Mouse (Mus musculus): ENCODE results near the gene Mucl3. TPM values are rescaled to one million over a fixed set of nuclear protein-coding genes. Genes with fewer than 3 reads are reported as not detected.
A peak's percentile ranks its signal among the peaks of the same experiment; 100 is the strongest.

The Mucl3 gene
- polyA plus RNA-seq (2014; fragmentation: Nextera tagmentation; extraction: Ambion mirVana), result 0.08 TPM in 2 replicates

GRCm38 (mm10) chr17:35643609-35644236 is at the start of gene Mucl3:
Mucl3 (minus strand) TSS chr17:35643695.
- DNase-seq (ENCODE audit: low spot score), result no peak
- 80% methylated on average over 12 of the region's 13 CpGs for WGBS
- ATAC-seq (ENCODE audit: low read depth), result no peak

GRCm38 (mm10) chr17:35692368-35692767 is 48.9 kb upstream of the Mucl3 start:
- Histone ChIP-seq H3K27me3 (replicated peaks; ENCODE audit: control insufficient read depth, insufficient read depth, low read length) (no peaks in the 10 kb centered on the region), H3K4me1 (ENCODE audit: control insufficient read depth, insufficient read depth, low read length) (peaks cover 8% of the 10 kb centered on the region), H3K4me2 (ENCODE audit: low read depth, low read length) (no peak overlapping the region), H3K9ac (ENCODE audit: low read depth, low read length) (no peak overlapping the region), H3K27ac (replicated peaks; ENCODE audit: low read depth, low read length) (no peak overlapping the region), H3K9me3 (ENCODE audit: control insufficient read depth, low read length) (peaks cover 5% of the 10 kb centered on the region; the same call in 1 of the 2 replicates), H3K4me3 (ENCODE audit: low read depth, low read length) (no peak overlapping the region), H3K36me3 (ENCODE audit: control insufficient read depth, insufficient read depth, low read length) (peaks cover 82% of the 10 kb centered on the region)
- ATAC-seq (ENCODE audit: low read depth) (no peak), DNase-seq (ENCODE audit: low spot score) (no peak)
- 72% methylated on average over 4 of the region's 4 CpGs for WGBS

More at GRCm38 (mm10) chr17:35643609-35644236, at the start of gene Mucl3:
- H3K4me3 ChIP-seq (ENCODE audit: low read depth, low read length), result no peak within 1 kb of the TSS
- H3K36me3 ChIP-seq (ENCODE audit: control insufficient read depth, insufficient read depth, low read length), result no peaks in the 10 kb centered on the region
- no peaks in the 10 kb centered on the region for H3K9me3 ChIP-seq (ENCODE audit: control insufficient read depth, low read length)
- H3K27ac ChIP-seq (replicated peaks; ENCODE audit: low read depth, low read length), result no peak within 1 kb of the TSS
- no peaks in the 10 kb centered on the region for H3K27me3 ChIP-seq (replicated peaks; ENCODE audit: control insufficient read depth, insufficient read depth, low read length)
- 0 out of 2 replicates have a peak, but pooled peaks cover 7% of the 10 kb centered on the region for H3K4me1 ChIP-seq (ENCODE audit: control insufficient read depth, insufficient read depth, low read length)
- H3K9ac ChIP-seq (ENCODE audit: low read depth, low read length), result no peak within 1 kb of the TSS
- no peak within 1 kb of the TSS for H3K4me2 ChIP-seq (ENCODE audit: low read depth, low read length)

GRCm38 (mm10) chr17:35691811-35692210 is 48.3 kb upstream of the Mucl3 start:
- peaks cover 5% of the 10 kb centered on the region; the same call in 1 of the 2 replicates for H3K9me3 ChIP-seq (ENCODE audit: control insufficient read depth, low read length)
- no peak overlapping the region for H3K4me3 ChIP-seq (ENCODE audit: low read depth, low read length)
- WGBS, result 86% methylated on average over 4 of the region's 4 CpGs
- H3K9ac ChIP-seq (ENCODE audit: low read depth, low read length), result no peak overlapping the region
- H3K36me3 ChIP-seq (ENCODE audit: control insufficient read depth, insufficient read depth, low read length), result peaks cover 88% of the 10 kb centered on the region
- H3K4me2 ChIP-seq (ENCODE audit: low read depth, low read length), result no peak overlapping the region
- no peak overlapping the region for H3K27ac ChIP-seq (replicated peaks; ENCODE audit: low read depth, low read length)
- ATAC-seq (ENCODE audit: low read depth), result no peak
- H3K4me1 ChIP-seq (ENCODE audit: control insufficient read depth, insufficient read depth, low read length), result peaks cover 2% of the 10 kb centered on the region
- no peaks in the 10 kb centered on the region for H3K27me3 ChIP-seq (replicated peaks; ENCODE audit: control insufficient read depth, insufficient read depth, low read length)
- no peak for DNase-seq (ENCODE audit: low spot score)

GRCm38 (mm10) chr17:35689936-35690645 is 46.6 kb upstream of the Mucl3 start:
- Histone ChIP-seq H3K9ac (ENCODE audit: low read depth, low read length) (no peak overlapping the region), H3K27ac (replicated peaks; ENCODE audit: low read depth, low read length) (no peak overlapping the region), H3K27me3 (replicated peaks; ENCODE audit: control insufficient read depth, insufficient read depth, low read length) (no peaks in the 10 kb centered on the region), H3K4me1 (ENCODE audit: control insufficient read depth, insufficient read depth, low read length) (no peaks in the 10 kb centered on the region), H3K4me2 (ENCODE audit: low read depth, low read length) (no peak overlapping the region), H3K4me3 (ENCODE audit: low read depth, low read length) (no peak overlapping the region), H3K36me3 (ENCODE audit: control insufficient read depth, insufficient read depth, low read length) (peaks cover 95% of the 10 kb centered on the region), H3K9me3 (ENCODE audit: control insufficient read depth, low read length) (no peaks in the 10 kb centered on the region; the same call in 1 of the 2 replicates)
- ATAC-seq (ENCODE audit: low read depth) (no peak), DNase-seq (ENCODE audit: low spot score) (no peak)
- WGBS, result 92% methylated on average over 18 of the region's 18 CpGs

- no peaks in the 10 kb centered on the region for H3K4me1 ChIP-seq (ENCODE audit: control insufficient read depth, insufficient read depth, low read length)
- 91% methylated on average over 25 of the region's 25 CpGs for WGBS
- ATAC-seq (ENCODE audit: low read depth) (no peak), DNase-seq (ENCODE audit: low spot score) (no peak)
- H3K27ac ChIP-seq (replicated peaks; ENCODE audit: low read depth, low read length), result no peak overlapping the region
- peaks cover 100% of the 10 kb centered on the region for H3K36me3 ChIP-seq (ENCODE audit: control insufficient read depth, insufficient read depth, low read length)
- no peak overlapping the region for H3K4me3 ChIP-seq (ENCODE audit: low read depth, low read length)
- no peak overlapping the region for H3K9ac ChIP-seq (ENCODE audit: low read depth, low read length)
- no peaks in the 10 kb centered on the region for H3K27me3 ChIP-seq (replicated peaks; ENCODE audit: control insufficient read depth, insufficient read depth, low read length)
- no peak overlapping the region for H3K4me2 ChIP-seq (ENCODE audit: low read depth, low read length)
- H3K9me3 ChIP-seq (ENCODE audit: control insufficient read depth, low read length), result no peaks in the 10 kb centered on the region
Observed at GRCm38 (mm10) chr17:35688347-35689175, 45.1 kb upstream of the Mucl3 start.

- DNase-seq (ENCODE audit: low spot score), result no peak
- H3K4me3 ChIP-seq (ENCODE audit: low read depth, low read length), result no peak overlapping the region
- H3K27me3 ChIP-seq (replicated peaks; ENCODE audit: control insufficient read depth, insufficient read depth, low read length), result no peaks in the 10 kb centered on the region
- no peak overlapping the region for H3K27ac ChIP-seq (replicated peaks; ENCODE audit: low read depth, low read length)
- H3K4me2 ChIP-seq (ENCODE audit: low read depth, low read length), result no peak overlapping the region
- no peaks in the 10 kb centered on the region for H3K9me3 ChIP-seq (ENCODE audit: control insufficient read depth, low read length)
- no peak for ATAC-seq (ENCODE audit: low read depth)
- H3K4me1 ChIP-seq (ENCODE audit: control insufficient read depth, insufficient read depth, low read length), result no peaks in the 10 kb centered on the region
- WGBS, result 76% methylated on average over 9 of the region's 9 CpGs
- H3K9ac ChIP-seq (ENCODE audit: low read depth, low read length), result no peak overlapping the region
- peaks cover 95% of the 10 kb centered on the region for H3K36me3 ChIP-seq (ENCODE audit: control insufficient read depth, insufficient read depth, low read length)
Observed at GRCm38 (mm10) chr17:35685061-35685460, 41.6 kb upstream of the Mucl3 start.

GRCm38 (mm10) chr17:35681986-35682385 is 38.5 kb upstream of the Mucl3 start:
- Histone ChIP-seq H3K27me3 (replicated peaks; ENCODE audit: control insufficient read depth, insufficient read depth, low read length) (no peaks in the 10 kb centered on the region), H3K36me3 (ENCODE audit: control insufficient read depth, insufficient read depth, low read length) (peaks cover 65% of the 10 kb centered on the region), H3K4me3 (ENCODE audit: low read depth, low read length) (no peak overlapping the region), H3K9me3 (ENCODE audit: control insufficient read depth, low read length) (no peaks in the 10 kb centered on the region), H3K4me2 (ENCODE audit: low read depth, low read length) (no peak overlapping the region), H3K27ac (replicated peaks; ENCODE audit: low read depth, low read length) (no peak overlapping the region), H3K4me1 (ENCODE audit: control insufficient read depth, insufficient read depth, low read length) (no peaks in the 10 kb centered on the region), H3K9ac (ENCODE audit: low read depth, low read length) (no peak overlapping the region)
- ATAC-seq (ENCODE audit: low read depth) (no peak), DNase-seq (ENCODE audit: low spot score) (no peak)
- WGBS, result 82% methylated on average over 13 of the region's 13 CpGs

- Histone ChIP-seq H3K36me3 (ENCODE audit: control insufficient read depth, insufficient read depth, low read length) (peaks cover 51% of the 10 kb centered on the region), H3K9me3 (ENCODE audit: control insufficient read depth, low read length) (no peaks in the 10 kb centered on the region), H3K9ac (ENCODE audit: low read depth, low read length) (no peak overlapping the region), H3K4me1 (ENCODE audit: control insufficient read depth, insufficient read depth, low read length) (no peaks in the 10 kb centered on the region), H3K27me3 (replicated peaks; ENCODE audit: control insufficient read depth, insufficient read depth, low read length) (no peaks in the 10 kb centered on the region), H3K27ac (replicated peaks; ENCODE audit: low read depth, low read length) (no peak overlapping the region), H3K4me3 (ENCODE audit: low read depth, low read length) (no peak overlapping the region), H3K4me2 (ENCODE audit: low read depth, low read length) (no peak overlapping the region)
- DNase-seq (ENCODE audit: low spot score) (peak; percentile 70), ATAC-seq (ENCODE audit: low read depth) (peak; percentile 58; the same call in 1 of the 2 replicates)
- 14% methylated on average over 6 of the region's 6 CpGs for WGBS
Observed at GRCm38 (mm10) chr17:35680591-35680990, 37.1 kb upstream of the Mucl3 start.

All from embryonic facial prominence, embryonic 14.5 days (tissue).